Mouse (Mus musculus) c-Kit-positive CD71-positive TER-119-positive erythroid progenitor cells, embryonic 14.5 days (primary cell): ENCODE measurements around the gene Wdr62.
"Not testable (repeated sequence)": the region's sequence is repeated elsewhere in the genome, so short reads cannot be mapped to it uniquely, and the experiment has no call there.

Source experiments
- DNase-seq: peaks from one replicate; pipeline ENCODE4 v3.0.0-alpha.2; 2013; ENCODE audit warnings: low spot score

The Wdr62 gene

GRCm38 (mm10) chr7:30265531-30265930 lies 14.7 kb downstream of the Wdr62 start:
- no peak for DNase-seq

- no peak for DNase-seq
Measured at GRCm38 (mm10) chr7:30265041-30265440, 15.2 kb downstream of the Wdr62 start.

GRCm38 (mm10) chr7:30251956-30252954 lies 28.0 kb downstream of the Wdr62 start:
- DNase-seq, result no peak

- DNase-seq, result not testable (repeated sequence)
Measured at GRCm38 (mm10) chr7:30237374-30237773, 42.8 kb downstream of the Wdr62 start.

GRCm38 (mm10) chr7:30235625-30236024 lies 44.6 kb downstream of the Wdr62 start, which contains the start of gene Ovol3:
Gene Ovol3, minus strand, starts transcription at chr7:30235725.
- no peak for DNase-seq

- DNase-seq, result no peak
Measured at GRCm38 (mm10) chr7:30235091-30235490, 45.1 kb downstream of the Wdr62 start.

- no peak for DNase-seq
Measured at GRCm38 (mm10) chr7:30234276-30234858, 45.9 kb downstream of the Wdr62 start.

GRCm38 (mm10) chr7:30233387-30233786 lies 46.8 kb downstream of the Wdr62 start:
- no peak for DNase-seq

- peak; percentile 63 for DNase-seq
Measured at GRCm38 (mm10) chr7:30232631-30233148, 47.5 kb downstream of the Wdr62 start.

- DNase-seq, result peak; percentile 97
Measured at GRCm38 (mm10) chr7:30231669-30232454, 48.4 kb downstream of the Wdr62 start, which contains the start of the genes Polr2i and Tbcb. Gene Polr2i, plus strand, starts transcription at chr7:30231948. Gene Tbcb, minus strand, starts transcription at chr7:30232272.

- peak; percentile 18 for DNase-seq
Measured at GRCm38 (mm10) chr7:30231328-30231668, 48.9 kb downstream of the Wdr62 start.

- DNase-seq, result no peak
Measured at GRCm38 (mm10) chr7:30224206-30224605, 56.0 kb downstream of the Wdr62 start.

GRCm38 (mm10) chr7:30222205-30222604 lies 58.0 kb downstream of the Wdr62 start:
- peak; percentile 20 for DNase-seq

- no peak for DNase-seq
Measured at GRCm38 (mm10) chr7:30221433-30221832, 58.8 kb downstream of the Wdr62 start.

GRCm38 (mm10) chr7:30220008-30220356 lies 60.2 kb downstream of the Wdr62 start:
- DNase-seq, result no peak

- DNase-seq, result no peak
Measured at GRCm38 (mm10) chr7:30219293-30220007, 60.8 kb downstream of the Wdr62 start.

GRCm38 (mm10) chr7:30217277-30217676 lies 62.9 kb downstream of the Wdr62 start:
- no peak for DNase-seq

- peak; percentile 79 for DNase-seq
Measured at GRCm38 (mm10) chr7:30216723-30217151, 63.5 kb downstream of the Wdr62 start.

- no peak for DNase-seq
Measured at GRCm38 (mm10) chr7:30215875-30216274, 64.3 kb downstream of the Wdr62 start.

- no peak for DNase-seq
Measured at GRCm38 (mm10) chr7:30213881-30214280, 66.3 kb downstream of the Wdr62 start.

GRCm38 (mm10) chr7:30211025-30211424 lies 69.2 kb downstream of the Wdr62 start:
- no peak for DNase-seq
